Mouse (Mus musculus) neural tube, embryonic 13.5 days (tissue): ENCODE measurements at regions not wholly inside any gene's neighbourhood (a gene's known extent, or its start where the extent isn't known, plus 50 kb on each side); places are given as distances from the start of the nearest gene placed in this dataset.

Experiments used
- ATAC-seq: fragments of 200-750 bp; cut with Nextera tagmentation; 2 replicates; pipeline ENCODE4 v1.8.0; 2017; ENCODE audit warnings: low read depth, mild to moderate bottlenecking, moderate TSS enrichment, moderate library complexity
- H3K27ac ChIP-seq: fragments of 300-500 bp; sonication (generic); replicated peaks from 2 replicates; pipeline ENCODE4 v1.5.1; 2015; ENCODE audit warnings: moderate library complexity, mild to moderate bottlenecking, inconsistent platforms
- H3K27me3 ChIP-seq: fragments of 300-500 bp; sonication (generic); 2 replicates; pipeline ENCODE4 v1.6.1; 2015; ENCODE audit warnings: mild to moderate bottlenecking, inconsistent platforms
- H3K36me3 ChIP-seq: fragments of 300-500 bp; sonication (generic); 2 replicates; pipeline ENCODE4 v1.6.1; 2015; ENCODE audit warnings: mild to moderate bottlenecking, inconsistent platforms
- H3K4me1 ChIP-seq: fragments of 300-500 bp; sonication (generic); replicated peaks from 2 replicates; pipeline ENCODE4 v1.6.1; 2015; ENCODE audit warnings: inconsistent platforms
- H3K4me2 ChIP-seq: fragments of 300-500 bp; sonication (generic); 2 replicates; pipeline ENCODE4 v1.6.1; 2015; ENCODE audit warnings: inconsistent platforms, mild to moderate bottlenecking, moderate library complexity
- H3K4me3 ChIP-seq: fragments of 300-500 bp; sonication (generic); 2 replicates; pipeline ENCODE4 v1.5.1; 2015; ENCODE audit warnings: mild to moderate bottlenecking, inconsistent platforms
- H3K9ac ChIP-seq: fragments of 300-500 bp; sonication (generic); 2 replicates; pipeline ENCODE4 v1.6.1; 2015; ENCODE audit warnings: moderate library complexity, mild to moderate bottlenecking, inconsistent platforms
- H3K9me3 ChIP-seq: fragments of 300-500 bp; sonication (generic); 2 replicates; pipeline ENCODE4 v1.6.1; 2016; ENCODE audit warnings: inconsistent platforms
- WGBS: fragments of 180-500 bp; shearing (Covaris S2); methylation state at CpG from one replicate; pipeline ENCODE4 v1.1.7; 2015; 5-methylcytosine and 5-hydroxymethylcytosine counted together

- H3K9ac ChIP-seq: no peak overlapping the region
- H3K4me1 ChIP-seq: no peaks in the 10 kb centered on the region
- 0 out of 2 replicates have a peak, but pooled peaks cover 3% of the 10 kb centered on the region for H3K9me3 ChIP-seq
- ATAC-seq: no peak
- no peaks in the 10 kb centered on the region for H3K36me3 ChIP-seq
- H3K4me2 ChIP-seq: no peak overlapping the region
- H3K27me3 ChIP-seq: no peaks in the 10 kb centered on the region
- H3K27ac ChIP-seq: no peak overlapping the region
- H3K4me3 ChIP-seq: no peak overlapping the region
- 52% methylated on average over 4 of the region's 4 CpGs for WGBS
Measured at GRCm38 (mm10) chr11:109061971-109062370, 82.2 kb downstream of the E030025P04Rik start.

GRCm38 (mm10) chr11:109060527-109060908, 83.7 kb downstream of the E030025P04Rik start:
- Histone ChIP-seq H3K9ac (no peak overlapping the region), H3K4me3 (no peak overlapping the region), H3K4me2 (no peak overlapping the region), H3K27me3 (no peaks in the 10 kb centered on the region), H3K4me1 (no peaks in the 10 kb centered on the region), H3K36me3 (no peaks in the 10 kb centered on the region), H3K9me3 (0 out of 2 replicates have a peak, but pooled peaks cover 3% of the 10 kb centered on the region), H3K27ac (no peak overlapping the region)
- no peak for ATAC-seq
- WGBS: 91% methylated on average over 3 of the region's 3 CpGs

- no peaks in the 10 kb centered on the region for H3K4me1 ChIP-seq
- no peak overlapping the region for H3K9ac ChIP-seq
- H3K4me2 ChIP-seq: no peak overlapping the region
- 90% methylated on average over 12 of the region's 12 CpGs for WGBS
- no peaks in the 10 kb centered on the region for H3K36me3 ChIP-seq
- no peak for ATAC-seq
- no peaks in the 10 kb centered on the region for H3K27me3 ChIP-seq
- no peak overlapping the region for H3K4me3 ChIP-seq
- H3K9me3 ChIP-seq: 0 out of 2 replicates have a peak, but pooled peaks cover 4% of the 10 kb centered on the region
- no peak overlapping the region for H3K27ac ChIP-seq
Measured at GRCm38 (mm10) chr11:109059863-109060526, 84.2 kb downstream of the E030025P04Rik start.

- Histone ChIP-seq H3K27ac (no peak overlapping the region), H3K4me3 (no peak overlapping the region), H3K9me3 (0 out of 2 replicates have a peak, but pooled peaks cover 9% of the 10 kb centered on the region), H3K4me2 (no peak overlapping the region), H3K9ac (no peak overlapping the region), H3K4me1 (no peaks in the 10 kb centered on the region), H3K36me3 (no peaks in the 10 kb centered on the region), H3K27me3 (no peaks in the 10 kb centered on the region)
- ATAC-seq: no peak
Measured at GRCm38 (mm10) chr11:109058021-109058420, 86.1 kb downstream of the E030025P04Rik start.

- WGBS: 66% methylated on average over 10 of the region's 10 CpGs
- Histone ChIP-seq H3K27me3 (no peaks in the 10 kb centered on the region), H3K9me3 (no peaks in the 10 kb centered on the region), H3K4me1 (no peaks in the 10 kb centered on the region), H3K4me3 (no peak overlapping the region), H3K27ac (no peak overlapping the region), H3K36me3 (no peaks in the 10 kb centered on the region), H3K9ac (no peak overlapping the region), H3K4me2 (no peak overlapping the region)
- ATAC-seq: no peak
Measured at GRCm38 (mm10) chr11:109048257-109049101, 95.7 kb downstream of the E030025P04Rik start.

- Histone ChIP-seq H3K4me3 (no peak overlapping the region), H3K27me3 (no peaks in the 10 kb centered on the region), H3K9me3 (no peaks in the 10 kb centered on the region), H3K36me3 (no peaks in the 10 kb centered on the region), H3K9ac (no peak overlapping the region), H3K4me1 (no peaks in the 10 kb centered on the region), H3K27ac (no peak overlapping the region), H3K4me2 (no peak overlapping the region)
- ATAC-seq: no peak
- 93% methylated on average over 4 of the region's 4 CpGs for WGBS
Measured at GRCm38 (mm10) chr11:109047483-109048110, 96.6 kb downstream of the E030025P04Rik start.

- H3K4me1 ChIP-seq: peaks cover 1% of the 10 kb centered on the region; the same call in 1 of the 2 replicates
- H3K9ac ChIP-seq: no peak overlapping the region
- no peak overlapping the region for H3K4me2 ChIP-seq
- no peaks in the 10 kb centered on the region for H3K9me3 ChIP-seq
- ATAC-seq: no peak
- H3K36me3 ChIP-seq: no peaks in the 10 kb centered on the region
- WGBS: 32% methylated on average over 1 of the region's 1 CpGs
- H3K27ac ChIP-seq: no peak overlapping the region
- no peak overlapping the region for H3K4me3 ChIP-seq
- no peaks in the 10 kb centered on the region for H3K27me3 ChIP-seq
Measured at GRCm38 (mm10) chr11:109046446-109046845, 97.7 kb downstream of the E030025P04Rik start.

GRCm38 (mm10) chr11:109040519-109040916, 103.7 kb downstream of the E030025P04Rik start:
- Histone ChIP-seq H3K36me3 (no peaks in the 10 kb centered on the region), H3K4me3 (no peak overlapping the region), H3K27me3 (no peaks in the 10 kb centered on the region), H3K4me1 (peaks cover 20% of the 10 kb centered on the region), H3K9ac (no peak overlapping the region), H3K27ac (no peak overlapping the region), H3K9me3 (no peaks in the 10 kb centered on the region), H3K4me2 (no peak overlapping the region)
- 47% methylated on average over 7 of the region's 7 CpGs for WGBS
- ATAC-seq: no peak

- Histone ChIP-seq H3K4me1 (peaks cover 20% of the 10 kb centered on the region), H3K27ac (no peak overlapping the region), H3K9ac (no peak overlapping the region), H3K36me3 (no peaks in the 10 kb centered on the region), H3K27me3 (no peaks in the 10 kb centered on the region), H3K4me2 (no peak overlapping the region), H3K4me3 (no peak overlapping the region), H3K9me3 (no peaks in the 10 kb centered on the region)
- 71% methylated on average over 6 of the region's 6 CpGs for WGBS
- no peak for ATAC-seq
Measured at GRCm38 (mm10) chr11:109039792-109040518, 104.2 kb downstream of the E030025P04Rik start.

- H3K4me1 ChIP-seq: peaks cover 22% of the 10 kb centered on the region
- no peak overlapping the region for H3K9ac ChIP-seq
- 78% methylated on average over 10 of the region's 10 CpGs for WGBS
- no peak for ATAC-seq
- H3K4me2 ChIP-seq: no peak overlapping the region
- H3K9me3 ChIP-seq: no peaks in the 10 kb centered on the region
- no peaks in the 10 kb centered on the region for H3K27me3 ChIP-seq
- no peak overlapping the region for H3K4me3 ChIP-seq
- H3K36me3 ChIP-seq: no peaks in the 10 kb centered on the region
- no peak overlapping the region for H3K27ac ChIP-seq
Measured at GRCm38 (mm10) chr11:109039060-109039791, 104.9 kb downstream of the E030025P04Rik start.

GRCm38 (mm10) chr11:109038136-109038535, 106.0 kb downstream of the E030025P04Rik start:
- Histone ChIP-seq H3K4me3 (no peak overlapping the region), H3K9ac (no peak overlapping the region), H3K4me2 (no peak overlapping the region), H3K27me3 (no peaks in the 10 kb centered on the region), H3K36me3 (no peaks in the 10 kb centered on the region), H3K4me1 (peaks cover 29% of the 10 kb centered on the region), H3K9me3 (no peaks in the 10 kb centered on the region), H3K27ac (no peak overlapping the region)
- ATAC-seq: no peak
- 86% methylated on average over 7 of the region's 7 CpGs for WGBS
